Mouse (Mus musculus): ENCODE data around the gene Sipa1.

- TF ChIP-seq POLR2A (IDR thresholded peaks at IDR 0.05; ENCODE audit: insufficient read depth, low read length) (no peak), CTCF (IDR thresholded peaks at IDR 0.05; ENCODE audit: low read depth, low read length) (no peak)
Observed at GRCm38 (mm10) chr19:5654720-5655298, 8.7 kb downstream of the Sipa1 start.
